Mouse (Mus musculus) CH12.LX (cell line): ENCODE measurements around the gene Gm20388.
"Not testable (repeated sequence)": the region's sequence is repeated elsewhere in the genome, so short reads cannot be mapped to it uniquely, and the experiment has no call there.

Source experiments
- CHD1 ChIP-seq: IDR thresholded peaks from 2 replicates; pipeline ENCODE4 v1.6.1; 2012; ENCODE audit warnings: low read depth, low read length, improper control_type of control experiment, inconsistent platforms
- CHD2 ChIP-seq: IDR thresholded peaks from 2 replicates; pipeline ENCODE4 v1.6.1; 2011; ENCODE audit warnings: low read length, improper control_type of control experiment
- CTCF ChIP-seq, 2 experiments: IDR thresholded peaks in 1 of 2; conservative IDR thresholded peaks in 1 of 2; 2 replicates each; pipeline ENCODE4 v1.5.1; 2011 to 2012; ENCODE audit warnings: low read depth in 2 of 2, low read length in 2 of 2, improper control_type of control experiment in 1 of 2, inconsistent platforms in 1 of 2, mild to moderate bottlenecking in 1 of 2, moderate library complexity in 1 of 2
- E2F4 ChIP-seq: IDR thresholded peaks from 2 replicates; pipeline ENCODE4 v1.6.1; 2011; ENCODE audit warnings: low read depth, low read length, improper control_type of control experiment; ENCODE audit not compliant: insufficient replicate concordance
- ETS1 ChIP-seq: conservative IDR thresholded peaks from 2 replicates; pipeline ENCODE4 v1.6.1; 2012; ENCODE audit warnings: low read depth, mild to moderate bottlenecking, inconsistent platforms, low read length, improper control_type of control experiment, moderate library complexity
- KAT2A ChIP-seq: IDR thresholded peaks from 2 replicates; pipeline ENCODE4 v1.6.1; 2012; ENCODE audit warnings: low read length, improper control_type of control experiment, inconsistent platforms; ENCODE audit not compliant: insufficient replicate concordance
- MAZ ChIP-seq: IDR thresholded peaks from 2 replicates; pipeline ENCODE4 v1.6.1; 2012; ENCODE audit warnings: low read depth, mild to moderate bottlenecking, inconsistent platforms, low read length, improper control_type of control experiment, moderate library complexity
- NELFE ChIP-seq: IDR thresholded peaks from 2 replicates; pipeline ENCODE4 v1.6.1; 2011; ENCODE audit warnings: low read depth, low read length, improper control_type of control experiment
- TCF12 ChIP-seq: IDR thresholded peaks from 2 replicates; pipeline ENCODE4 v1.6.1; 2014; ENCODE audit warnings: low read depth, mild to moderate bottlenecking, inconsistent platforms, low read length, improper control_type of control experiment
- ZNF384 ChIP-seq: IDR thresholded peaks from 2 replicates; pipeline ENCODE4 v1.6.1; 2012; ENCODE audit warnings: low read depth, low read length, improper control_type of control experiment, inconsistent platforms

DNA sequence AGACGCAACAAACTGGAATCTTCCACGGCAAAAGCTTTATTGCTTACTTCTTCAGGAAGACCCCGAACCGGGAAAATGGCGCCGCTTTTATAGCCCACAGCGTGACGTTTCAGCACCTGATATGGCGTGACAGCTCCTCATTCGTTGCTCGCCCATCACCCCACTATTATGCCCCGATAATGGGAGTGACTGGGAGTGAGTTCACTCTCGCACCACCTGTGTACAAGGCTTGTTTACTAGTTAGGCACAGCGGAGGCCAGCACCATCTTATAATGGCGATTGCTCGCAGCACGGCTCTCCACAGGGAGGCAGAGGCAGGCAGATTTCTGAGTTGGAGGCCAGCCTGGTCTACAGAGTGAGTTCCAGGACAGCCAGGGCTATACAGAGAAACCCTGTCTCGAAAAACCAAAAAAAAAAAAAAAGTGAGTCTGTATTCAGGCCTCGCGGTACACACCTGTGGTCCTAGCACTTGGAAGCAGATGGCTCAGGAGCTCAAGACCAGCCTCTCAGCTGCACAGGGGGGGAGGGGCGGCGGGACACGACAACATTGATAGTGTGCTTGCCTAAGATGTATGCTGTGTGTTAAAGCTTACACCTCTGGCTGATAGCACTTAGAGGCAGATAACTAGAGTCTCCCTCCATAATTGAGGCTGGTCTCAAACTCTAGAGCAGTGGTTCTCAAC lies 3134.2 kb downstream of the Gm20388 start:
- TF ChIP-seq TCF12; NELFE; KAT2A; CTCF (conservative IDR thresholded peaks at IDR 0.05 in 1 of 2, IDR thresholded peaks at IDR 0.05 in 1 of 2; ENCODE audit: low read depth in 2 of 2, low read length in 2 of 2); ETS1; CHD2; CHD1; MAZ; E2F4; ZNF384: not testable (repeated sequence)
